Mouse (Mus musculus): ENCODE data around the gene Sntb2.
"Not testable (repeated sequence)": the region's sequence is repeated elsewhere in the genome, so short reads cannot be mapped to it uniquely, and the experiment has no call there.

Sntb2 gene

GRCm38 (mm10) chr8:106935324-106935869, at the start of gene Sntb2:
TSS of gene Sntb2 (plus strand) at chr8:106935750.
- DNase-seq (ENCODE audit: low spot score in 2 of 2): peak; percentile 91

GRCm38 (mm10) chr8:106887336-106888189, 48.0 kb upstream of the Sntb2 start:
- DNase-seq (ENCODE audit: low spot score in 2 of 2): peak; percentile 46 to 76

GRCm38 (mm10) chr8:106888803-106889202, 46.7 kb upstream of the Sntb2 start:
- DNase-seq (ENCODE audit: low spot score in 2 of 2): no peak

GRCm38 (mm10) chr8:106892210-106892805, 43.2 kb upstream of the Sntb2 start:
- peak in 1 of 2 experiments; percentile 19 for DNase-seq (ENCODE audit: low spot score in 2 of 2)

GRCm38 (mm10) chr8:106892806-106893451, 42.6 kb upstream of the Sntb2 start:
- peak in 1 of 2 experiments; percentile 28 for DNase-seq (ENCODE audit: low spot score in 2 of 2)

GRCm38 (mm10) chr8:106893481-106894156, 41.9 kb upstream of the Sntb2 start, which contains the start of gene Utp4:
TSS of gene Utp4 (plus strand) at chr8:106893636.
- peak; percentile 79 to 85 for DNase-seq (ENCODE audit: low spot score in 2 of 2)

- peak in 1 of 2 experiments; percentile 30 for DNase-seq (ENCODE audit: low spot score in 2 of 2)
Observed at GRCm38 (mm10) chr8:106899473-106899872, 36.1 kb upstream of the Sntb2 start.

- peak; percentile 60 to 74 for DNase-seq (ENCODE audit: low spot score in 2 of 2)
Observed at GRCm38 (mm10) chr8:106905727-106906480, 29.6 kb upstream of the Sntb2 start.

GRCm38 (mm10) chr8:106906635-106907034, 28.9 kb upstream of the Sntb2 start:
- no peak for DNase-seq (ENCODE audit: low spot score in 2 of 2)

GRCm38 (mm10) chr8:106907450-106907849, 28.1 kb upstream of the Sntb2 start:
- no peak for DNase-seq (ENCODE audit: low spot score in 2 of 2)

- DNase-seq (ENCODE audit: low spot score in 2 of 2): no peak
Observed at GRCm38 (mm10) chr8:106908291-106908690, 27.3 kb upstream of the Sntb2 start.

- DNase-seq (ENCODE audit: low spot score in 2 of 2): no peak
Observed at GRCm38 (mm10) chr8:106913631-106914030, 21.9 kb upstream of the Sntb2 start.

GRCm38 (mm10) chr8:106919721-106920394, 15.7 kb upstream of the Sntb2 start:
- DNase-seq (ENCODE audit: low spot score in 2 of 2): no peak

- no peak for DNase-seq (ENCODE audit: low spot score in 2 of 2)
Observed at GRCm38 (mm10) chr8:106920395-106920741, 15.2 kb upstream of the Sntb2 start.

GRCm38 (mm10) chr8:106924057-106924456, 11.5 kb upstream of the Sntb2 start:
- DNase-seq (ENCODE audit: low spot score in 2 of 2): no peak

GRCm38 (mm10) chr8:106924904-106925349, 10.6 kb upstream of the Sntb2 start:
- peak in 1 of 2 experiments; percentile 27 for DNase-seq (ENCODE audit: low spot score in 2 of 2)

- no peak for DNase-seq (ENCODE audit: low spot score in 2 of 2)
Observed at GRCm38 (mm10) chr8:106925446-106925845, 10.1 kb upstream of the Sntb2 start.

- DNase-seq (ENCODE audit: low spot score in 2 of 2): no peak
Observed at GRCm38 (mm10) chr8:106927247-106927646, 8.3 kb upstream of the Sntb2 start.

GRCm38 (mm10) chr8:106928182-106928581, 7.4 kb upstream of the Sntb2 start:
- not testable (repeated sequence) for DNase-seq (ENCODE audit: low spot score in 2 of 2)
